8 mouse cellular contexts compared by ENCODE assay signal in genomic region chr17:24558600-24559099, GRCm38 (mm10). TPM values are rescaled to one million over a fixed set of nuclear protein-coding genes. Genes with fewer than 3 reads are reported as not detected.
DNase-seq lines count a peak whose midpoint lies in the region; ATAC-seq and TF ChIP-seq lines count a peak whose summit lies in the region.

No protein-coding gene starts in this region.

- H3K27ac ChIP-seq in spleen, adult 2 months (ENCODE audit: insufficient read depth, low read length): peak overlapping the region; percentile 25
- peak overlapping the region; percentile 75 for H3K27ac ChIP-seq in heart, embryonic 13.5 days (replicated peaks)
- peak overlapping the region; percentile 75 for H3K27ac ChIP-seq in midbrain, embryonic 15.5 days

- TF ChIP-seq POLR2A in spleen, adult 2 months (IDR thresholded peaks at IDR 0.05; ENCODE audit: low read depth, low read length): no peak

- peak overlapping the region; percentile 23 for H3K4me2 ChIP-seq in heart, embryonic 13.5 days
- H3K4me2 ChIP-seq in midbrain, embryonic 15.5 days: no peak overlapping the region

- no peak for TF ChIP-seq CTCF in spleen, adult 2 months (IDR thresholded peaks at IDR 0.05; ENCODE audit: extremely low read depth, insufficient read depth, insufficient read length, insufficient replicate concordance)

- H3K4me1 ChIP-seq in spleen, adult 2 months (ENCODE audit: control insufficient read depth, insufficient read depth, insufficient read length): peaks cover 4% of the 10 kb centered on the region; the same call in 1 of the 2 replicates
- peaks cover 45% of the 10 kb centered on the region for H3K4me1 ChIP-seq in heart, embryonic 13.5 days
- H3K4me1 ChIP-seq in midbrain, embryonic 15.5 days: peaks cover 22% of the 10 kb centered on the region

- 31% methylated on average over 4 of the region's 4 CpGs for WGBS in spleen, adult 2 months
- WGBS in heart, embryonic 13.5 days: 49% methylated on average over 4 of the region's 4 CpGs
- WGBS in midbrain, embryonic 15.5 days: 18% methylated on average over 4 of the region's 4 CpGs

- H3K27me3 ChIP-seq in spleen, adult 2 months (ENCODE audit: control insufficient read depth, insufficient read depth, low read length): no peaks in the 10 kb centered on the region
- no peaks in the 10 kb centered on the region for H3K27me3 ChIP-seq in heart, embryonic 13.5 days (replicated peaks)
- H3K27me3 ChIP-seq in midbrain, embryonic 15.5 days (replicated peaks): no peaks in the 10 kb centered on the region

- no peaks in the 10 kb centered on the region for H3K9me3 ChIP-seq in heart, embryonic 13.5 days
- no peaks in the 10 kb centered on the region for H3K9me3 ChIP-seq in midbrain, embryonic 15.5 days

- no peak overlapping the region for H3K4me3 ChIP-seq in spleen, adult 2 months (ENCODE audit: extremely low read depth, insufficient read depth, insufficient read length)
- H3K4me3 ChIP-seq in heart, embryonic 13.5 days: no peak overlapping the region
- H3K4me3 ChIP-seq in midbrain, embryonic 15.5 days: no peak overlapping the region

- peak overlapping the region; percentile 25 for H3K9ac ChIP-seq in heart, embryonic 13.5 days
- H3K9ac ChIP-seq in midbrain, embryonic 15.5 days: no peak overlapping the region

- no peaks in the 10 kb centered on the region for H3K36me3 ChIP-seq in spleen, adult 2 months (ENCODE audit: control insufficient read depth, insufficient read depth, low read length)
- no peaks in the 10 kb centered on the region for H3K36me3 ChIP-seq in heart, embryonic 13.5 days
- H3K36me3 ChIP-seq in midbrain, embryonic 15.5 days (replicated peaks): no peaks in the 10 kb centered on the region

- no peak for DNase-seq in spleen, adult 2 months (ENCODE audit: low read depth in 1 of 2, low spot score in 2 of 2)
- no peak for DNase-seq in spleen, postnatal 4 days (ENCODE audit: low spot score in 2 of 2)
- peak; percentile 38 to 45 for DNase-seq in kidney, postnatal 36 days
- DNase-seq in adrenal gland, postnatal 36 days: no peak
- DNase-seq in gastrocnemius, postnatal 25 days: no peak
- DNase-seq in layer of hippocampus, postnatal 25 days (ENCODE audit: extremely low spot score in 1 of 2, low spot score in 1 of 2): no peak

- no peak for ATAC-seq in heart, embryonic 13.5 days (ENCODE audit: extremely low read depth, insufficient number of reproducible peaks, low FRiP score, low TSS enrichment)
- no peak; the same call in 1 of the 2 replicates for ATAC-seq in midbrain, embryonic 15.5 days (replicated peaks)

RNA-seq across cellular contexts. Expression of gene Pkd1, which starts 9.0 kb away (rescaled TPM):
- 70.8 and 73.9 TPM in 2 replicates for polyA plus RNA-seq in spleen, adult 2 months (2012; rRNA removed)
- 10.9 and 14.2 TPM in 2 replicates for polyA plus RNA-seq in heart, embryonic 13.5 days (2015; fragmentation: Nextera tagmentation; extraction: Ambion mirVana)
- polyA plus RNA-seq in midbrain, embryonic 15.5 days (2015; fragmentation: Nextera tagmentation; extraction: Ambion mirVana): 29.0 and 29.8 TPM in 2 replicates
- 10 to 100 TPM; 46.9 to 49.1 TPM for total RNA-seq in adrenal gland, postnatal 36 days (2021)
- total RNA-seq in gastrocnemius, postnatal 25 days (2021): 10 to 100 TPM; 20.2 to 21.1 TPM
- 10 to 100 TPM; 68.9 to 89.9 TPM for total RNA-seq in layer of hippocampus, postnatal 25 days (2021)

RNA-seq across cellular contexts. Expression of gene Rab26, which starts 24.6 kb away (rescaled TPM):
- 2.2 and 2.5 TPM in 2 replicates for polyA plus RNA-seq in spleen, adult 2 months (2012; rRNA removed)
- 1.0 and 1.4 TPM in 2 replicates for polyA plus RNA-seq in heart, embryonic 13.5 days (2015; fragmentation: Nextera tagmentation; extraction: Ambion mirVana)
- 8.4 and 8.8 TPM in 2 replicates for polyA plus RNA-seq in midbrain, embryonic 15.5 days (2015; fragmentation: Nextera tagmentation; extraction: Ambion mirVana)
- total RNA-seq in adrenal gland, postnatal 36 days (2021): 1 to 10 TPM in 1 of 2 experiments, under 1 TPM in 1; 0.70 to 1.3 TPM
- under 1 TPM in 1 of 2 experiments, not detected in 1; 0.23 TPM for total RNA-seq in gastrocnemius, postnatal 25 days (2021)
- 10 to 100 TPM; 65.1 to 72.1 TPM for total RNA-seq in layer of hippocampus, postnatal 25 days (2021)

RNA-seq across cellular contexts. Expression of gene Traf7, which starts 30.9 kb away (rescaled TPM):
- polyA plus RNA-seq in spleen, adult 2 months (2012; rRNA removed): 182 and 213 TPM in 2 replicates
- polyA plus RNA-seq in heart, embryonic 13.5 days (2015; fragmentation: Nextera tagmentation; extraction: Ambion mirVana): 72.5 and 76.1 TPM in 2 replicates
- 108 and 112 TPM in 2 replicates for polyA plus RNA-seq in midbrain, embryonic 15.5 days (2015; fragmentation: Nextera tagmentation; extraction: Ambion mirVana)
- 100 to 1,000 TPM in 1 of 2 experiments, 10 to 100 TPM in 1; 94.7 to 118 TPM for total RNA-seq in adrenal gland, postnatal 36 days (2021)
- total RNA-seq in gastrocnemius, postnatal 25 days (2021): 10 to 100 TPM; 33.2 to 36.7 TPM
- total RNA-seq in layer of hippocampus, postnatal 25 days (2021): 10 to 100 TPM; 69.9 to 88.9 TPM

Comparison
In these comparisons a context has a peak if more than half of its experiments do, and no peak if none do; other contexts are left out.
1. DNase-seq: peak in kidney, postnatal 36 days (2 of 2); none in spleen, adult 2 months (0 of 2), spleen, postnatal 4 days (0 of 2), adrenal gland, postnatal 36 days (0 of 2), gastrocnemius, postnatal 25 days (single experiment) and layer of hippocampus, postnatal 25 days (0 of 2).
2. H3K27ac ChIP-seq: peak in every context shown above with its lines; median percentile 75 in heart, embryonic 13.5 days; 75 in midbrain, embryonic 15.5 days; 25 in spleen, adult 2 months.
3. RNA of gene Rab26, which starts 24.6 kb away (total RNA-seq): 65.1 to 72.1 TPM in layer of hippocampus, postnatal 25 days; 0.70 to 1.3 TPM in adrenal gland, postnatal 36 days and 0.23 TPM in gastrocnemius, postnatal 25 days; every median in the first group is over 10 times any median in the second.